Mouse (Mus musculus) ES-Bruce4 (cell line): ENCODE data around the gene Myo1a.

ENCODE experiments used
- CTCF ChIP-seq: IDR thresholded peaks from one replicate; pipeline ENCODE4 v1.8.1; 2011; ENCODE audit warnings: low read depth, low read length
- POLR2A ChIP-seq: IDR thresholded peaks from one replicate; pipeline ENCODE4 v1.8.1; 2011; ENCODE audit warnings: low read length; ENCODE audit not compliant: insufficient read depth

GRCm38 (mm10) chr10:127708850-127709370, 3.9 kb downstream of the Myo1a start:
- TF ChIP-seq CTCF (no peak), POLR2A (no peak)
